Mouse (Mus musculus) myocyte (in vitro differentiated cells): ENCODE data around the gene Ccdc157. TPM values are rescaled to one million over a fixed set of nuclear protein-coding genes. Genes with fewer than 3 reads are reported as not detected.

Source experiments
- H3K27me3 ChIP-seq: one replicate; pipeline ENCODE4 v1.6.1; 2011; ENCODE audit not compliant: control insufficient read depth, insufficient read depth, insufficient read length
- H3K36me3 ChIP-seq: one replicate; pipeline ENCODE4 v1.6.1; 2011; ENCODE audit not compliant: control insufficient read depth, insufficient read depth
- H3K4me2 ChIP-seq: one replicate; pipeline ENCODE4 v1.6.1; 2011; ENCODE audit warnings: low read depth, control low read depth
- H3K4me3 ChIP-seq: one replicate; pipeline ENCODE4 v1.5.1; 2011; ENCODE audit warnings: mild to moderate bottlenecking, control low read depth, moderate library complexity
- H3K79me2 ChIP-seq: one replicate; pipeline ENCODE4 v1.6.1; 2011; ENCODE audit not compliant: control insufficient read depth, insufficient read depth
- H3ac ChIP-seq: one replicate; pipeline ENCODE4 v1.6.1; 2011; ENCODE audit not compliant: control insufficient read depth, insufficient read length
- CEBPB ChIP-seq: IDR thresholded peaks from 2 replicates; pipeline ENCODE4 v1.6.1; 2011; ENCODE audit warnings: mild to moderate bottlenecking, moderate library complexity; ENCODE audit not compliant: poor library complexity, insufficient read depth, severe bottlenecking
- E2F4 ChIP-seq: IDR thresholded peaks from one replicate; pipeline ENCODE4 v1.6.1; 2011; ENCODE audit warnings: mild to moderate bottlenecking, control low read depth, moderate library complexity; ENCODE audit not compliant: insufficient read depth
- MAX ChIP-seq: IDR thresholded peaks from one replicate; pipeline ENCODE4 v1.6.1; 2011; ENCODE audit warnings: low read depth, mild to moderate bottlenecking, control low read depth
- MYOD1 ChIP-seq, 3 experiments: IDR thresholded peaks; one replicate each; pipeline ENCODE4 v1.6.1; 2011; ENCODE audit warnings: control low read depth in 2 of 3, low read depth in 2 of 3, mild to moderate bottlenecking in 2 of 3, moderate library complexity in 1 of 3; ENCODE audit not compliant: insufficient read length in 2 of 3, control insufficient read depth in 1 of 3
- MYOG ChIP-seq, 3 experiments: IDR thresholded peaks; one replicate each; pipeline ENCODE4 v1.6.1; 2011; ENCODE audit warnings: control low read depth in 2 of 3, low read depth in 2 of 3, mild to moderate bottlenecking in 2 of 3; ENCODE audit not compliant: insufficient read length in 2 of 3, control insufficient read depth in 1 of 3, insufficient read depth in 1 of 3
- POLR2A ChIP-seq: IDR thresholded peaks from one replicate; pipeline ENCODE4 v1.6.1; 2011; ENCODE audit warnings: low read depth, mild to moderate bottlenecking, control low read depth, moderate library complexity; ENCODE audit not compliant: insufficient read length
- POLR2AphosphoS2 ChIP-seq: IDR thresholded peaks from one replicate; pipeline ENCODE4 v1.6.1; 2011; ENCODE audit warnings: low read depth, control low read depth; ENCODE audit not compliant: insufficient read length
- REST ChIP-seq: IDR thresholded peaks from one replicate; pipeline ENCODE4 v1.6.1; 2011; ENCODE audit warnings: mild to moderate bottlenecking, control low read depth, moderate library complexity; ENCODE audit not compliant: insufficient read depth, insufficient read length
- SRF ChIP-seq: IDR thresholded peaks from one replicate; pipeline ENCODE4 v1.6.1; 2011; ENCODE audit warnings: low read depth; ENCODE audit not compliant: control insufficient read depth, insufficient read length
- TCF12 ChIP-seq: IDR thresholded peaks from one replicate; pipeline ENCODE4 v1.6.1; 2011; ENCODE audit warnings: mild to moderate bottlenecking, control low read depth; ENCODE audit not compliant: poor library complexity, insufficient read depth, severe bottlenecking
- TCF3 ChIP-seq: IDR thresholded peaks from one replicate; pipeline ENCODE4 v1.6.1; 2011; ENCODE audit warnings: low read depth, control low read depth; ENCODE audit not compliant: insufficient read length
- USF1 ChIP-seq: IDR thresholded peaks from one replicate; pipeline ENCODE4 v1.6.1; 2011; ENCODE audit warnings: low read depth, mild to moderate bottlenecking, control low read depth, moderate library complexity
- polyA plus RNA-seq: library from polyadenylated mRNA; unstranded; fragments of >200 nt; fragmentation: generic; extraction: Trizol; gene quantifications from one replicate; pipeline ENCODE4 v1.2.1, GENCODE M21; 2012; ENCODE audit warnings: missing spikeins

Ccdc157 gene
- polyA plus RNA-seq, 1 experiment, result 5.6 TPM

DNA sequence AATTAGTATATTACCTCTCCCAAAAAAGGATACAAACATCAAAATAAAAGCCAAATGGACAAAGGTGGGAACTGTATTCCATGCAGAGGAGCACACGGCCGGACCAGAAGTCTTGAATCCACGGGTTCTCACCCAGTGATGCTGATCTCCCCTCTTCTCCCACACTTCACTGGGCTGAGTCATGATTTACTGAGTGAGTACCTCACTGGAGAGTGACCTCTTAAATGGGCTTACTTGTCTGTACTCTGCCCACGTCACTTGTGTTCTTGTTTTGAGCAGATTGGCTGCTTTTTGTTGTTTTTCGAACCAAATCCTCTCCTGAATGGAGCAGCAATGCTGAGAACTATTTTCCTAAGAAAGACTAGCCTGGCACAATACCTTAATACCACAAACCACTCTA is 55.1 kb downstream of the Ccdc157 start:
- Histone ChIP-seq H3K27me3 (no peaks in the 10 kb centered on the region), H3K36me3 (no peaks in the 10 kb centered on the region), H3K4me2 (peak overlapping the region; percentile 40), H3K79me2 (no peaks in the 10 kb centered on the region), H3ac (no peak overlapping the region), H3K4me3 (no peak overlapping the region)
- TF ChIP-seq TCF3 (no peak), CEBPB (no peak), REST (no peak), SRF (no peak), POLR2AphosphoS2 (no peak), MYOG (IDR thresholded peaks at IDR 0.05; ENCODE audit: control insufficient read depth in 1 of 3, insufficient read depth in 1 of 3, insufficient read length in 2 of 3, low read depth in 2 of 3) (no peak), POLR2A (no peak), TCF12 (no peak), E2F4 (no peak)

DNA sequence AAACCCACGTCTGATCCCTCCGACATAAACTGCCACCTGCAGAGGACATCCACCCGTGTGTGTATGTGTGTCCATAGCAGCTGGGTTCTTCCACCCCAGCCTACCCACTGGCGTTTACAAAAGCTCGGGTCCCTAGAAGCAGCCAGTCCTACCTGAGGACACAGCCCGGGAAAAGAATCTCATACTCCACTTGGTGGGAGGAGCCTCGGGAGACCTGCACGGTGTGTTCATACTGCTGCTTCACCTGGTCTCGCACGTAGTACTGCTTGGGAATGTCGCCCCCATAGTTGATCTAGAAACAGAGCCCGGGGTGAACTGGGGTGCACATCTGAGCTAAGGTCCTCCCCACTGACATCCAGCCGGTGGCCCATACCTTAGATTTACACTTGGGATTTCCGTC is 56.6 kb downstream of the Ccdc157 start:
- no peak overlapping the region for H3ac ChIP-seq
- H3K27me3 ChIP-seq, result no peaks in the 10 kb centered on the region
- H3K79me2 ChIP-seq, result no peaks in the 10 kb centered on the region
- no peaks in the 10 kb centered on the region for H3K36me3 ChIP-seq
- TF ChIP-seq MYOD1 (IDR thresholded peaks at IDR 0.05; ENCODE audit: control insufficient read depth in 1 of 3, insufficient read length in 2 of 3, low read depth in 2 of 3), result no peak
- TF ChIP-seq CEBPB, result no peak
- TF ChIP-seq TCF3, result no peak
- no peak for TF ChIP-seq USF1
- no peak for TF ChIP-seq POLR2A
- TF ChIP-seq REST, result no peak
- TF ChIP-seq POLR2AphosphoS2, result no peak
- no peak for TF ChIP-seq TCF12
- TF ChIP-seq MAX, result no peak
- no peak for TF ChIP-seq SRF
- TF ChIP-seq MYOG (IDR thresholded peaks at IDR 0.05; ENCODE audit: control insufficient read depth in 1 of 3, insufficient read depth in 1 of 3, insufficient read length in 2 of 3, low read depth in 2 of 3), result no peak
- TF ChIP-seq E2F4, result no peak
- no peak overlapping the region for H3K4me2 ChIP-seq
- no peak overlapping the region for H3K4me3 ChIP-seq

DNA sequence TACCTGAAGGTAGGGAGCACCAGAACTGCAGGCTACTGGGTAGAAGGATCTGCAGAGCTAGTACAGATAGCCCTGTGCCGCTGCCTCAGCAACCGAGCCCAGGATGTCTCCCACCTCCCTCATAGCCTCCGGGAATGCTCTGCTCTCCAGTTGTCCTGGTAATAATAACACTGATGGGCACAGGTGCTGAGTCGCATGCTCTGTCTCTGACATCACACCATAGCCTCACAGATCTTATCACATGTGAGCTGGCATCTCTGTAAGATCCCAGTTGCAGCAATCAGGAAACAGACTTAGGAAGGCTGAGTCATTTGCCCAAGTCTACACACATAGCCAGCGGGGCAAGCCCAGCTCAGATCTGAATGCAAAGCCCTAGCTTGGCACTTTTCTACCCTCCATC is 58.2 kb downstream of the Ccdc157 start:
- H3K4me3 ChIP-seq, result no peak overlapping the region

DNA sequence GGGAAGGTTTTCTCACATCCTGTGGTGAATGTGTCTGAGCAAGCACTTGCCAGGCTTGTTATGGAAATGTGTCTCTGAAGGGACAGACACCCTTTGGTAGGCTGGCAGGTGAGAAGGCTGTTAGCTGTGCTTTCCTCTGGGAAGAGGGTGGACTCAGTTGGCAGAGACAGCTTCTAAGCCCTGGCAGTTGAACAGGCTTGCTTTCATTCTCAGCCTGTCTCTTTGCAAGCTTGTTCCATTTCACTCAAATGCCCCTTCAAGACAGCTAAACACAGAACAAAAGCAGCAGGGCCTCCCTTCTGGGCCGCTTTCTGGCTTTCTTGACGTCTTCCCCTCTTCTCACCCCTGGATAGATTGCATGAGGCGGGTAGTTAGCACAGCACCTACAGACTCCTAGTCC is 60.6 kb downstream of the Ccdc157 start:
- TF ChIP-seq POLR2AphosphoS2, result no peak
- no peak for TF ChIP-seq MYOD1 (IDR thresholded peaks at IDR 0.05; ENCODE audit: control insufficient read depth in 1 of 3, insufficient read length in 2 of 3, low read depth in 2 of 3)
- no peak for TF ChIP-seq REST
- TF ChIP-seq MYOG (IDR thresholded peaks at IDR 0.05; ENCODE audit: control insufficient read depth in 1 of 3, insufficient read depth in 1 of 3, insufficient read length in 2 of 3, low read depth in 2 of 3), result no peak
- no peak for TF ChIP-seq USF1
- TF ChIP-seq E2F4, result no peak
- no peak for TF ChIP-seq MAX
- no peak for TF ChIP-seq SRF

More for the DNA sequence above, 58.2 kb downstream of the Ccdc157 start:
- Histone ChIP-seq H3K36me3 (no peaks in the 10 kb centered on the region), H3K4me2 (peak overlapping the region; percentile 47), H3ac (no peak overlapping the region), H3K79me2 (no peaks in the 10 kb centered on the region), H3K27me3 (no peaks in the 10 kb centered on the region)
- TF ChIP-seq MYOD1 (IDR thresholded peaks at IDR 0.05; ENCODE audit: control insufficient read depth in 1 of 3, insufficient read length in 2 of 3, low read depth in 2 of 3) (peak; percentile 89 to 99 (median 96)), E2F4 (no peak), TCF12 (no peak), TCF3 (peak; percentile 63), REST (no peak), MYOG (IDR thresholded peaks at IDR 0.05; ENCODE audit: control insufficient read depth in 1 of 3, insufficient read depth in 1 of 3, insufficient read length in 2 of 3, low read depth in 2 of 3) (peak in 2 of 3 experiments; percentile 37 to 55)

DNA sequence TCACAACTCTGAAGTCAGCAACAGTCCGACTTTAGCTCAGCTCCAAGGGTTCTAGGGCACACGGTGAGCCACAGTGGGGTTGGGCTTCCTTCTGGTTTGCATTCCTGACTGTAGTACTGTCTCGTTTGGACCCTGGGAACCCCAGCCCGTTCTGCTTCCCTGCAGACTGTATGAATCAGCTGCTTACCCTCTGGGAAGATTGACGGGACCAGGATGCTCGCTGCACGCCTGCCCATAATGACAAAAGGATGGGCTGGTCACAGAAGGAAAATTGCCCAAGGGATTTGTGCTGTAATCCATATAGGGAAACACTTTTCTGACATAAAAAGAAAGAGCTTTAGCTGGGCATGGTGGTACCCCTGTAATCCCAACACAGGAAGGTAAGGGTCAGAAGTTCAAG is 61.3 kb downstream of the Ccdc157 start:
- no peak overlapping the region for H3K4me3 ChIP-seq
- no peak overlapping the region for H3K4me2 ChIP-seq
- H3K79me2 ChIP-seq, result no peaks in the 10 kb centered on the region
- H3K36me3 ChIP-seq, result no peaks in the 10 kb centered on the region
- TF ChIP-seq MYOD1 (IDR thresholded peaks at IDR 0.05; ENCODE audit: control insufficient read depth in 1 of 3, insufficient read length in 2 of 3, low read depth in 2 of 3) (peak; percentile 23 to 58 (median 49)), CEBPB (no peak)
- no peaks in the 10 kb centered on the region for H3K27me3 ChIP-seq
- H3ac ChIP-seq, result no peak overlapping the region

More for the DNA sequence above, 60.6 kb downstream of the Ccdc157 start:
- Histone ChIP-seq H3K4me3 (no peak overlapping the region), H3K36me3 (no peaks in the 10 kb centered on the region), H3K79me2 (no peaks in the 10 kb centered on the region), H3K4me2 (no peak overlapping the region), H3ac (no peak overlapping the region), H3K27me3 (no peaks in the 10 kb centered on the region)
